Mouse (Mus musculus) urinary bladder, adult 2 months (tissue): ENCODE data around the gene Wdr46. TPM values are rescaled to one million over a fixed set of nuclear protein-coding genes. Genes with fewer than 3 reads are reported as not detected.
"Not testable (repeated sequence)": the region's sequence is repeated elsewhere in the genome, so short reads cannot be mapped to it uniquely, and the experiment has no call there.

ENCODE experiments used
- DNase-seq: peaks from one replicate; pipeline ENCODE4 v3.0.0; 2022; ENCODE audit warnings: low spot score
- polyA plus RNA-seq: library from polyadenylated mRNA; depleted of rRNA; stranded (reverse); fragments of >200 nt; gene quantifications from 2 replicates; pipeline ENCODE4 v1.2.3, GENCODE M21; 2012; rRNA removed

Wdr46 gene
- 15.8 and 17.2 TPM in 2 replicates for polyA plus RNA-seq

DNA sequence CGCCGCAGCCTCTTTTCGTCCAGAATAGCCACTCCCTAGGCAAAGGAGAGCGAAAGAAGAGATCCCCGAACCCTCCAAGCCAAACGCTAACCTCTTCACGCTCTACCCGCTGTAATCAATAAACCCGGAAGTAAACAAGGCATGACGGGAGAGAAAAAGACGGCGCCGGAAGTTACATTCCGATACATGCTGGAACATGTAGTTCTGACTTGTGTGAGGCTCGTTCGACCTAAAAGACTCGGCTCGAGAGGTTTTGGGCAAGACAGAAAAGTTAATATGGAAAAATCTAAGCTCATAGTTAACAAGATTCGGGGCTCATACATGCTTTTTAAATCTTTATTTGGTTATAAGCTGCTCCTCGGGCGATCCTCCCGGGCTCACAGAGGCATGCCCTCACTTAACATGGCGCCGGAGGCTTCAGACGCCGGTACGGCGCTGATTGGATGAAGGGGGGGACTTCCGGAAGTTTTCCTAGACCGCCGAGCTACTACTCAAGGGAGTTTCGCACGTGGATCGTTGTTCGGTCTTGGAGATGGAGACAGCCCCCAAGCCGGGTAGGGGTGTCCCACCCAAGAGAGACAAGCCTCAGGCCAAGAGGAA, at the start of gene Wdr46, which contains the start of gene Pfdn6:
Wdr46 (plus strand) TSS at position 455 of the 600 bp plus-strand sequence.
Pfdn6 (minus strand) TSS at position 138 of the 600 bp plus-strand sequence.
- DNase-seq = no peak

DNA sequence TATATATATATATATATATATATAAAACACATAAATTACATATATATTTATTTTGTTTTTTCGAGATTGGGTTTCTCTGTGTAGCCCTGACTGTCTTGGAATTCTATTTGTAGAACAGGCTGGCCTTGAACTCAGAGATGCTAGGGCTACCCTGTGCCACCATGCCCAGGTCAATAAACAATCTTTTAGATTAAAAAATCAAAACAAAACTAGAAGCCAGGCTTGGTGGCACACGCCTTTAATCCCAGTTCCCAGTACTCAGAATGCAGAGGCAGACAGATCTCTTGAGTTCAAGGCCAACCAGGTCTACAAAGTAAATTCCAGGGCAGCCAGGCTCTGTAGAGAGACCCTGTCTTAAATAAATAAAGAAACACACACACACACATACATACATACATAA, 49.1 kb upstream of the Wdr46 start:
- DNase-seq = no peak

DNA sequence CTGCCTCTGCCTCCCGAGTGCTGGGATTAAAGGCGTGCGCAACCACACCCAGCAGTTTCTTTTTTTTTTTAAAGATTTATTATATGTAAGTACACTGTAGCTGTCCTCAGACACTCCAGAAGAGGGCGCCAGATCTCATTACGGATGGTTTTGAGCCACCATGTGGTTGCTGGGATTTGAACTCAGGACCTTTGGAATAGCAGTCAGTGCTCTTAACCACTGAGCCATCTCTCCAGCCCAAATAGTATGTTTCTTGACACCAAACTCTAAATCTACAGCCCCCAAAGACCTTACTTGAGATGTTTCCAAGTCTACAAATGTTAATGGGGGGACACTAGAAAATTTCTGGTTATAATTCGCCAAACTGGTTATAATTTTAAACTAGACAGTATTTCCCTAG, 48.6 kb upstream of the Wdr46 start:
- DNase-seq = not testable (repeated sequence)

DNA sequence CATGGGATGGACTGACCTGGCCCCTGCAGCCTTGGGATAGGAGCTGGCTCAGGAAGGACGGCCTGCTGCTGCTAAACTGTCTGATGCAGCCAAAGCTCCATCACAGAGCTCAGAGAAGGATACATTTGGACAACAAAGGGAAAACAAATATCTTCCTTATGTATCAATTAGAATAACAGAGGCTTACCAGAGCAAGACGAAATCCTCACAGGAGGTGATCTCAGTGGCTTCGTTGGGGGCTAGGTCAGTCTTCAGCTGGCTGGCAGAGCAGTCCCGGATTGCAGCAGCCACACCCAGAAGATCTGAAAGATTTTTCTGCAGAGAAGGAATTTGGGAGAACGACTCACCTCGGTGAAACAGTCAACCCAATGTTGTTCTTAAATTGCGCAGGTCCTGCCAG, 48.0 kb upstream of the Wdr46 start:
- DNase-seq = no peak

DNA sequence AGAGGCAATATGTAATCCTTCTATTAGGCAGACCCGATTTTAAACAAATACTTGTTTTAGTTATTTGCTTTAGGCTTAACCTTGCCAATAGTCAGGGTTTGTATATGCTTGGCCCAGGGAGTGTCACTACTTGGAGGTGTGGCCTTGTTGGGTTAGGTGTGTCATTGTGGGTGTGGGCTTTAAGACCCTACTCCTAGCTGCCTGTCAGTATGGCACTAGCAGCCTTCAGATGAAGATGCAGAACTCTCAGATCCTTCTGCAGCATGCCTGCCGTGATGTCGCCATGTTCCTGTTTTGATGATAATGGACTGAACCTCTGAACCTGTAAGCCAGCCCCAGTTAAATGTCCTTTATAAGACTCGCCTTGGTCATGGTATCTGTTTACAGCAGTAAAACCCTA, 47.4 kb upstream of the Wdr46 start:
- not testable (repeated sequence) for DNase-seq

DNA sequence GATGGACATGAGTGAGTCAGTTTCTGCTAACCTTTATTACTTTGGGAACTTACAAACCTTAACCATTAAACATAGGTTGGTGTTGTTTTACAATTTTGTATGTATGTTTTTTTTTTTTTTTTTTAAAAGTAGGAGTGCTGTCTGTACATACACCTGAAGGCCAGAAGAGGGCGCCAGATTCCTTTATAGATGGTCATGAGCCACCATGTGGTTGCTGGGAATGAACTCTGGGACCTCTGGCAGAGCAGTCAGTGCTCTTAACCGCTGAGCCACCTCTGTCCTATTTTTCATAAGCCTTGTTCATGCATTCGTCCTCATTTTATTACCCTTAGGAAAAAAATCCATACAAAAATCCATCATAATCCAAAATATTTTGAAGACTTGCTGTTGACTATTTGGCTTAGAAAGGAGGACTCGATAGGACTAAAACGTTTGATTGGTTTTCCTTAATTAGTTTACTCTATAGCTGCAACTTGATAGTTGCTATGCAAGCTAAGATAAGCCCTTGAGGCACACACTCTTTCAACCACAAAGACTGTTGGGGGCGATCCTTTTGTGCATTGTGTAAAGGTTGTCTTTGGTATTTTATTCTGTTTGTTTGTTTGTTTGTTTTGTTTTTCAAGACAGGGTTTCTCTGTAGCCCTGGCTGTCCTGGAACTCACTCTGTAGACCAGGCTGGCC, 43.2 kb upstream of the Wdr46 start:
- DNase-seq = no peak

DNA sequence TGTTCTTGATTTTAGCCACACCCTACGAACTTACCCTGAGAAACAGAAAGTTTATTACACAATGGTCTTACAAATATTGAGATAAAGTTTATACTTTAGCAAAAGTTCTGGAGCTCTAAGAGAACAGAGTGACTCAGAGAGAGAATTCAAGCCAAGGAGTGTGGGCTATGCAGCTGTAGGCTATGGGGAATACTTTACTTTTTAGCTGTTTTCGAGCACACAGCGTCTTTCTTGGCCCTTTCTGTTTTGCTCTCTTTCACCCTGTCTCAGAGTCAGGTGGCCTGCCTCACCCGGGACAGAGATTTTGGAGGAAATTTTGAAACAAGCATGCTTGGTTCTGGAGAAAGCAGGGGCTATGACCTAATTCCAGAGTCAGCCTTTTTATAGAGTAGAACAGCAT, 42.3 kb upstream of the Wdr46 start:
- not testable (repeated sequence) for DNase-seq

DNA sequence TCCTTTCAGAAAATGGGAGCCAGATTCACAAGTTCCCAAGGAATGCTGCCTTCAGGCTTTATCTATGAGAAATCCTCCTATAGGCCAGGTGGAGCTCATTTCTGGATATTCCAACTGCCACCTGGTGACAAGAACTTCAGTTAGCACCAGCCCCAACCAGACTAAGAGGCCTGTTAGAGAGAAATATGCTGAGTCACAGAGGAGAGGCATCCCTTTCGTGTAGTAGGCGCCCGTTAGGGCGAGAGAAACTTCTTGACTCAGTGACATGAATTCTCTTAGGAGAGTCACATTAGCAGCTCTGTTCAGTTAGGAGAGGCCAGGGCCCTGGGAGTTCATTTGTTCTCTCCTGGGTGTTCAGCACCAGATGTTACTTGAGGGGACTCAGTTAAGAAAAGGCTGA, 40.8 kb upstream of the Wdr46 start:
- no peak for DNase-seq

DNA sequence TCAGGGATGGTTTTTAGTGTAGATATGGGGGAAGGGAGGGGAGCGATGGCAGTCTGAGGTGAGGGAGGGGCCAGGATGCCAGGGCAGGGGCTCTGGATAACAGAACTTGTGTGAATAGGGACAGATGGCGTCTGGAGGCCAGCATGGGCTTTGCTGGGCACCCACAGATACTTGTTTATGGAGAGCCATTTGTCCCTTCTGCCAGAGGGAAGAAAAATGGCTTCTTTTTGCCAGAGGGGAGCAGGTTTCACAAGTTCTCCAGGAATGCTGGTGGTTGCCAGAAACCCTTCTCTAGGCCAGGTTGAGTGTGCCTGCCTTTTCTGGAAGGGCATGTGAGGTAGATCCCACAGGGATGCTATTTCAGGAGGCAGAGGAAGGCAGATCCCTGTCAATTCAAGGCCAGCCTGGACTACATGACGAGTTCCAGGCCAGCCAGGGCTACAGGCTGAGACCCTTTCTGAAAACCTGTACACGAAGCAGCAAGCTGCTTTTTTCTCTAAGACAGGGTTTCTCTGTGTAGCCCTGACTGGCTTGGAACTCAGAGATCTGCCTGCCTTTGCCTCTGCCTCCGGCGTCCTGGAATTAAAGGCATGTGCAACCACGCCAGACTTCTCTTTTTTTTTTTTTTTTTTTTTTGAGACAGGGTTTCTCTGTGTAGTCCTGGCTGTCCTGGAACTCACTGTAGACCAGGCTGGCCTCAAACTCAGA, 40.0 kb upstream of the Wdr46 start:
- no peak for DNase-seq

DNA sequence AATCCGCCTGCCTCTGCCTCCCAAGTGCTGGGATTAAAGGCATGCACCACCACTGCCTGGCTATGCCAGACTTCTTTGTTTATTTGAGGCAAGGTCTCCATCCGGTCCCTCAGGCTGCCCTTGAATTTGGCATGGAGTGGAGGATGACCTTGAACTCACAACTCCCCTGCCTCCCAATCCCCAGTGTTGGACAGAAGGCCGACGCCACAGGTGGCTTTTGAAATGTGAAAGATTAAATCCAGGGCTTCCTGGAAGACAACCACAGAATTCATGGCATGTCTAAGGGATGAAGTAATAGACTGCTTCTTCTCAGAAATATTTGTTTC, 39.5 kb upstream of the Wdr46 start:
- DNase-seq = no peak

DNA sequence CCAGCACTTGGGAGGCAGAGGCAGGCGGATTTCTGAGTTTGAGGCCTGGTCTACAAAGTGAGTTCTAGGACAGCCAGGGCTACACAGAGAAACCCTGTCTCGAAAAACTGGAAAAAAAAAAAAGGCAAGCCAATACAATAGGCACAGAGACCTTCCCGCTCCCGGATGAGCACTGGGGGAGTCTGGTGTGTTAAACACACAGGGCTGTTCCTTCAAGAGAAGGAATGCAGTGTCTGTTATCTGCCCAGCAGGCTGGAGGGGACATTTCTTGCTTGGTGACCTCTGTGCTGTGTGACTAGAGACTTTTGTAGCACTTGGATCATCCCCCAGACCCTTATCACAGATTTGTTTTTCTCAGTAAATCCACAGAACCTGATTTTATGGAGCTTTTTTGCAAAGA, 38.8 kb upstream of the Wdr46 start:
- no peak for DNase-seq

DNA sequence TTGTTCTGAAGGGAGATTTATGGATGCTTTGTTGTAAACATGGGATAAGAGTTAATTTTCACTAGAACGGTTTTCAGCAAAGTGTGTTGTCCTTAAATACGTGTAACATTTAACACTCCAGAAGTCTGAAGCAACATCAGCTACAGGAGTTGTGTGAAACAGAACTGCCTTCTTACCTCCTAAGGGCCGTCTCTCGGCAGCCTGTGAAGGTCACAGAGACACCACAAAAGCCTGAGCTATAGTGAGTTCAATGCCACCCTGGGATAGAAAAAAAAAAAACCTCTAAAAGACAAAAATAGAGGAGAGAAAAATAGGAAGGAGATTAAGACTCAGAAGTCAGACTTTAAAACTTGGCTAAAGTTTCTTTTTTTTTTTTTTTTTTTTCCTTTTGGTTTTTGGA, 38.4 kb upstream of the Wdr46 start:
- DNase-seq = no peak

DNA sequence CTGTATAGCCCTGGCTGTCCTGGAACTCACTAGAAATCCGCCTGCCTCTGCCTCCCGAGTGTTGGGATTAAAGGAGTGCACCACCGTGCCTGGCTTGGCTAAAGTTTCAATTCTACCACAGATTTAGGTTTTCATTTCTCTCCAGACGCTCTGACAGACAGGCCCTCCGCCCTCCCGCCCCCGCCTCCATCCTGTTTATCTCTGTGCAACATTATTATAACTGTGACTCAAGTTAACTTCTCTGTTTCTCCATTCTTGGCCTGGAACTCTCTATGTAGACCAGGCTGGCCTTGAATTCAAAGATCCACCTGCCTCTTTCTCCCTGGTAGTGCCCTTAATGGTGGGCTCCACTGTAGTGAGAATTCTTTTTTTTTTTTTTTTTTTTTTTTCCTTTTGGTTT, 38.0 kb upstream of the Wdr46 start:
- no peak for DNase-seq

DNA sequence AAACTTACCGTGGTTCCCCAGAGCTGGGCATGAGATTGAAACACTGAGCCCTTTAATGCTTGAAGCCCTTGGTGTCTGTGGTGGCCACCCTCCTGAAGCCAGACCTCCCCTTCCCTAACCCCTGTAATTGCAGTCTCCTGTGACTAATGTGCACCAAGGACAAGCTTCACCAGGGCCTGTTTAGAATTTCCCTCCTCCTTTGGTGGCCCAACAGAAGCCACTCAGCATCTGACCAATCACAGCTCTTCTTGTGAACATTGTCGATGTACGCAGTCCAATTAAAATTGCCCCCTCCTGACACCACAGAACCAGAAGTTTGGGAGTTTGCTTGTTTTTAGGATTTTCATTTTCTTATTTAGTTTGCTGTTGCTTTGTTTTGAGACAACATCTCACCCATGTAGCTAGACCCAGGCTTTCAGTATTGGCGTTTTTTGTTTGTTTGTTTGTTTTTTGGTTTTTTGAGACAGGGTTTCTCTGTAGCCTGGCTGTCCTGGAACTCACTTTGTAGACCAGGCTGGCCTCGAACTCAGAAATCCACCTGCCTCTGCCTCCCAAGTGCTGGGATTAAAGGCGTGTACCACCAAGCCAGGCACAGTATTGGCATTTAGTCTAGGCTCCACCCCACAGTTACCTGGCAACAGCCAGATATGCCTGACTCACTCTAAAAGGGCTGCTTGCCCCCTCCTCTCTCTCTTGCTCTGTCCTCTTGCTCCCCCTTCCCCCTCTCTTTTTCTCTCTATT, 36.4 kb upstream of the Wdr46 start:
- DNase-seq = not testable (repeated sequence)

DNA sequence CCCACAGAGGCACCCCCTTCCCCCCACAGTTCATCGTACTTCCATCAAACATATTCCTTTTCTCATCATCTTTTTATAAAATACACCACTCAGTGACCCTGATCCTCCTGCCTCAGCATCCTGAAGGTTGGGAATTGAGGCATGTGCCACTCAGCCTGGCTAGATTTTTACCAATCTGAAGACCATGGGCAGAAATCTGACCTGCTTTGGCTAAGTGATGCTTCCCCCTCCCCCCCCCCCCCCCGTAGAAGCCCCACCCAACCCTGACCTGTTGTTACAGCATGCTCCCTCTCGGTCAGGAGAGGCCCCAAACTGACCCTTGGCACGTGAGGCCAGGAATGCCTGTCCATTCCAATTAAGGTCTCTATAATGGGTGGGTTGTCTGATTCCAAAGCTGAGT, 35.6 kb upstream of the Wdr46 start, which contains the start of gene Platr17:
Platr17 (plus strand) TSS at position 301 of the 400 bp plus-strand sequence.
- not testable (repeated sequence) for DNase-seq

DNA sequence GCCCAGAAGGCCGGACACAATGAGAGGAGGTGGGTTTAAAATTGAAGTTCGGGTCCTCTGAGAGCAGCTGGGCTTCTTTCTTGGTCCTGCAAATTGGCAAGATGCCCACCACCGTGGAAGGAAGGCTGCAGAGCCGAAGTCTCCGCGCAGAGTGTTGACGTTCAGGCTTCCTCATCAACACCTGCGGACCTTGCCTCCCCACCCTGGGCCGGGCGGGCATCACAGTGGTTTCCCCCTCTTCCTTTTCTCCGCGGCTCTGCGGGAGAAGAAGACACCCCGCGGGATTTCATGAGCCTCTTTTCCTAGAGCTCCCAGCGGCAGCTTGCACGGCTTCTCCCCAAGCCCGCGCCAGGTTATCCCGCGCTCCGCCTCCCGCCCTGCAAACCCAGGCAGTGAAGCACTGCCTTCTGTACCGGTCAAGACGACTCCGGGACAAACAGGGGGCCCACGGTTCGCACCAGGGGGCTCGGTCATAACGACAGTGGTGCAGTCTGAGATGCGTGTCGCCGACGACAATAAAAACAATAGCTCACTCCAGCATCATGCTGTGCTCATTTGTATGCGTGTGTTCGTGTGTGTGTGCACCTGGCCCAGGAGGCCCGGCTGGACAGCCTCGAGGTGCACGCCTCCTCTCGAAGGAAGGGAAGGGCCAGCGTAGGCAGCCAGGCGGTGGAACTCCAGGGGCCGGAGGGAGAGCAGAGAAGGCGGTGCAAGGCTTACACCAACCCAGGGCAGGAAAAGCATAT, 32.0 kb upstream of the Wdr46 start:
- DNase-seq = peak; percentile 57

DNA sequence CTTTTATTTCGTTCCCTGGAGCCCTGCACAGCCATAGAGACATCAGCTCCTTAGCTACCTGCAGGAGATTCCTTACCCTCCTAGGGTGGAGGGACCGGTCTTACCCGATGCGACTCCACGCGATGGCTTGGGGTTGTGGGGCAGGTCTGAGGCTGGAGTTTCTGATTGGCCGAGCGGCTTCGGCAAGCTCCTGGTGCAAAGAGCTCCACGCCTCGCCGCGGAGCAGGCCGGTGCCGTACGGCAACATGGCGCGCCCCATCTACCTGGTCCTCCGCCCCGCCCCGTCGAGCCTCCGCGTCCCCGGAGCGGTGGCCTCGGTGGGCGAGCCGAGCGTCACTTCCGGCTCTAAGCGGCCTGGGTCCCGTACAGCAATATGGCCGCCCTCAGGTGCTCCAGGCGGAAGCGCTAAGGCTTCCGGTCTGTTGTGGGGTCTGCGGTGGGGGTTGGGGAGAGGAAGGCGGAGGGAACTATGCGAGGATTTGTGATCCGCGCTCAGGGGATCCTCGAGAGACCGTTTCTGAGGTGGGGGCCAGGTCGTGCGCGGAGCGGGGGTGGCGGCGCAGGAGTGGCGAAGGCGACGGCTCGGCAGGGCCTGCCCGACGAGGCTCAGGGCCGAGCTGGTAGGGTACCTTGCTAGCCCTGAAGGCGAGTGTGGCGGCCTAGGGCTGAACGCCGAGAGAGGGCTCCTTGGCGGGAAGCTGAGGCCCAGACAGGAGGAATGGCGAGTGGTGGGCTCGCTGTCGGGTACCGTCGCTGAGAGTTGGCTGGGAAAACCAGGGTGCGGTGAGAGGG, 31.2 kb upstream of the Wdr46 start, which contains the start of gene Daxx:
Daxx (plus strand) TSS at position 338 of the 792 bp plus-strand sequence.
- peak; percentile 99 for DNase-seq

DNA sequence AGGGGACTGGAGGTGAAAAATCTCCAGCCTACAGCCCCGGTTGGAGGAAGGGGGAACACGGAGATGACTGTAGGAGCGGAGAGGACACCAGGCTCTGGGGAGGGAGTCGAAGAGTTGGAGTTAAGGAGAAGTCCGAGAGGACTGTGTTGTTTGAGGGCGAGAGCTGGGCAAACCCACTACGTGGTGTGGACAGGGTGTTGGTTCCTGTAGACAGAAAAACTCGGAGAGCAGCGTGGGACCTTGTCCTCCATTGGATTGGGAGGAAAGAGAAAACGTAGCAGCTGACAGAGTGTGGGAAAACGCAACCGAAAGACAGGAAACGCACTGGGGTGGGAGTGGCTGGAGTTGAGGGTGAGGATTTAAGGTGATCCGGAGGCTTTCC, 30.6 kb upstream of the Wdr46 start:
- no peak for DNase-seq

DNA sequence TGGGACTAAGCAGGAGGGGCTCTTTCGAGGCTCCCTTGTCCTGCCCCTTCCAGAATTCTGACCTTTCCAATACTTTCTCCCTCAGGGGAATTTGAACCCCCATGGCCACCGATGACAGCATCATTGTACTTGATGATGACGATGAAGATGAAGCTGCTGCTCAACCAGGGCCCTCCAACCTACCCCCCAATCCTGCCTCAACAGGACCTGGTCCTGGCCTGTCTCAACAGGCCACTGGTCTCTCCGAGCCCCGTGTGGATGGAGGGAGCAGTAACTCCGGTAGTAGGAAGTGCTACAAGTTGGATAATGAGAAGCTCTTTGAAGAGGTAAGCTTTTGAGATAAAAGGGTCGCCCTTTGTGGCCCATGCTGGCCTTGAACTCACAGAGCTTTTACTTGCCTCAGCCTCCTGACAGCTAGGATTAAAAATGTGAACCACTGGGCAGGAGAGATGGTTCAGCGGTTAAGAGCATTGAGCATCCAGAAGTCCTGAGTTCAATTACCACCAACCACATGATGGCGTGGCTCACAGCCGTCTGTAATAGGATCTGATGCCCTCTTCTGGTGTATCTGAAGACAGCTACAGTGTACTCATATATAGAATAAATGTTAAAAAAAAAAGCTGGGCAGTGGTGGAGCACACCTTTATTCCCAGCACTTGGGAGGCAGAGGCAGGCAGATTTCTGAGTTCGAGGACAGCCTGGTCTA, 30.0 kb upstream of the Wdr46 start:
- no peak for DNase-seq
